Mouse (Mus musculus) lung, postnatal 36 days (tissue): ENCODE results near the gene Rfx7.
A peak's percentile ranks its signal among the peaks of the same experiment; 100 is the strongest.

Source experiments
- DNase-seq: peaks from one replicate; pipeline ENCODE4 v3.0.0; 2022; ENCODE audit warnings: mixed read lengths

The Rfx7 gene

GRCm38 (mm10) chr9:72558780-72559179 lies 26.7 kb downstream of the Rfx7 start:
- peak; percentile 39 for DNase-seq

- DNase-seq: no peak
Observed at GRCm38 (mm10) chr9:72560316-72560715, 28.3 kb downstream of the Rfx7 start.

GRCm38 (mm10) chr9:72563277-72563676 lies 31.2 kb downstream of the Rfx7 start:
- DNase-seq: no peak

- no peak for DNase-seq
Observed at GRCm38 (mm10) chr9:72567116-72567515, 35.1 kb downstream of the Rfx7 start.

- peak; percentile 2 for DNase-seq
Observed at GRCm38 (mm10) chr9:72580216-72580615, 48.2 kb downstream of the Rfx7 start.

GRCm38 (mm10) chr9:72590861-72591260 lies 58.8 kb downstream of the Rfx7 start:
- no peak for DNase-seq

- DNase-seq: no peak
Observed at GRCm38 (mm10) chr9:72592016-72592415, 60.0 kb downstream of the Rfx7 start.

- peak; percentile 42 for DNase-seq
Observed at GRCm38 (mm10) chr9:72594656-72595055, 62.6 kb downstream of the Rfx7 start.

- no peak for DNase-seq
Observed at GRCm38 (mm10) chr9:72600142-72600541, 68.1 kb downstream of the Rfx7 start.

GRCm38 (mm10) chr9:72609771-72610170 lies 77.7 kb downstream of the Rfx7 start:
- DNase-seq: no peak

GRCm38 (mm10) chr9:72613884-72614283 lies 81.8 kb downstream of the Rfx7 start:
- DNase-seq: no peak

GRCm38 (mm10) chr9:72614786-72615480 lies 82.9 kb downstream of the Rfx7 start:
- peak; percentile 40 for DNase-seq

GRCm38 (mm10) chr9:72618037-72618436 lies 86.0 kb downstream of the Rfx7 start:
- DNase-seq: no peak

GRCm38 (mm10) chr9:72623605-72624004 lies 91.6 kb downstream of the Rfx7 start:
- no peak for DNase-seq

- DNase-seq: no peak
Observed at GRCm38 (mm10) chr9:72627598-72627997, 95.6 kb downstream of the Rfx7 start.

- peak; percentile 62 for DNase-seq
Observed at GRCm38 (mm10) chr9:72628591-72628990, 96.6 kb downstream of the Rfx7 start.

GRCm38 (mm10) chr9:72632198-72632597 lies 100.2 kb downstream of the Rfx7 start:
- DNase-seq: no peak

GRCm38 (mm10) chr9:72635134-72635533 lies 103.1 kb downstream of the Rfx7 start:
- DNase-seq: peak; percentile 52

- no peak for DNase-seq
Observed at GRCm38 (mm10) chr9:72636547-72636946, 104.5 kb downstream of the Rfx7 start.

- DNase-seq: no peak
Observed at GRCm38 (mm10) chr9:72637243-72637642, 105.2 kb downstream of the Rfx7 start.

GRCm38 (mm10) chr9:72638951-72639842 lies 107.2 kb downstream of the Rfx7 start:
- peak; percentile 54 for DNase-seq

GRCm38 (mm10) chr9:72639843-72640621 lies 108.0 kb downstream of the Rfx7 start:
- peak; percentile 94 for DNase-seq

GRCm38 (mm10) chr9:72640642-72641041 lies 108.6 kb downstream of the Rfx7 start:
- no peak for DNase-seq
